Mouse (Mus musculus) forebrain, embryonic 12.5 days (tissue): ENCODE measurements around the gene Rft1. TPM values are rescaled to one million over a fixed set of nuclear protein-coding genes. Genes with fewer than 3 reads are reported as not detected.
A peak's percentile ranks its signal among the peaks of the same experiment; 100 is the strongest.

Source experiments
- ATAC-seq: fragments of 200-750 bp; cut with Nextera tagmentation; 2 replicates; pipeline ENCODE4 v1.8.0; 2017; ENCODE audit warnings: moderate TSS enrichment; ENCODE audit not compliant: low FRiP score
- H3K27ac ChIP-seq: fragments of 300-500 bp; sonication (generic); 2 replicates; pipeline ENCODE4 v1.5.1; 2016; ENCODE audit warnings: mild to moderate bottlenecking
- H3K27me3 ChIP-seq: fragments of 300-500 bp; sonication (generic); 2 replicates; pipeline ENCODE4 v1.6.1; 2016; ENCODE audit warnings: mild to moderate bottlenecking
- H3K36me3 ChIP-seq: fragments of 300-500 bp; sonication (generic); replicated peaks from 2 replicates; pipeline ENCODE4 v1.6.1; 2016; ENCODE audit warnings: mild to moderate bottlenecking
- H3K4me1 ChIP-seq: fragments of 300-500 bp; sonication (generic); 2 replicates; pipeline ENCODE4 v1.6.1; 2016
- H3K4me2 ChIP-seq: fragments of 300-500 bp; sonication (generic); 2 replicates; pipeline ENCODE4 v1.6.1; 2016; ENCODE audit warnings: mild to moderate bottlenecking, moderate library complexity
- H3K4me3 ChIP-seq: fragments of 300-500 bp; sonication (generic); replicated peaks from 2 replicates; pipeline ENCODE4 v1.5.1; 2016; ENCODE audit warnings: mild to moderate bottlenecking
- H3K9ac ChIP-seq: fragments of 300-500 bp; sonication (generic); 2 replicates; pipeline ENCODE4 v1.6.1; 2016; ENCODE audit warnings: mild to moderate bottlenecking
- H3K9me3 ChIP-seq: fragments of 300-500 bp; sonication (generic); 2 replicates; pipeline ENCODE4 v1.6.1; 2016
- WGBS: fragments of 180-500 bp; shearing (Covaris S2); methylation state at CpG from one replicate; pipeline ENCODE4 v1.1.7; 2016; 5-methylcytosine and 5-hydroxymethylcytosine counted together
- polyA plus RNA-seq: library from polyadenylated mRNA; unstranded; fragments of >200 nt; fragmentation: Nextera tagmentation; extraction: Ambion mirVana; gene quantifications from 2 replicates; pipeline ENCODE4 v1.2.1, GENCODE M21; 2016

Gene Rft1
- 10.9 TPM in 2 replicates for polyA plus RNA-seq

- Histone ChIP-seq H3K4me1 (peaks cover 5% of the 10 kb centered on the region), H3K27me3 (no peaks in the 10 kb centered on the region), H3K27ac (peak within 1 kb of the TSS; percentile 76), H3K4me2 (peak within 1 kb of the TSS; percentile 68), H3K9ac (peak within 1 kb of the TSS; percentile 93), H3K36me3 (no peaks in the 10 kb centered on the region; the same call in 1 of the 2 replicates), H3K9me3 (no peaks in the 10 kb centered on the region), H3K4me3 (peak within 1 kb of the TSS; percentile 87)
- 2% methylated on average over 38 of the region's 38 CpGs for WGBS
- ATAC-seq: peak; percentile 96
Measured at GRCm38 (mm10) chr14:30653943-30654659, at the start of gene Rft1. Gene Rft1, plus strand, starts transcription at chr14:30654360.

- Histone ChIP-seq H3K27ac (no peak overlapping the region), H3K9me3 (no peaks in the 10 kb centered on the region), H3K4me1 (no peaks in the 10 kb centered on the region), H3K4me3 (no peak overlapping the region), H3K36me3 (peaks cover 8% of the 10 kb centered on the region), H3K9ac (no peak overlapping the region), H3K4me2 (no peak overlapping the region), H3K27me3 (no peaks in the 10 kb centered on the region)
- WGBS: 89% methylated on average over 5 of the region's 5 CpGs
- ATAC-seq: no peak
Measured at GRCm38 (mm10) chr14:30606817-30607216, 47.3 kb upstream of the Rft1 start.

- no peak overlapping the region for H3K27ac ChIP-seq
- no peak overlapping the region for H3K4me2 ChIP-seq
- 0 out of 2 replicates have a peak, but pooled peaks cover 4% of the 10 kb centered on the region for H3K4me1 ChIP-seq
- WGBS: 89% methylated on average over 4 of the region's 4 CpGs
- ATAC-seq: no peak
- H3K27me3 ChIP-seq: no peaks in the 10 kb centered on the region
- H3K4me3 ChIP-seq: no peak overlapping the region
- H3K36me3 ChIP-seq: peaks cover 4% of the 10 kb centered on the region; the same call in 1 of the 2 replicates
- no peak overlapping the region for H3K9ac ChIP-seq
- no peaks in the 10 kb centered on the region for H3K9me3 ChIP-seq
Measured at GRCm38 (mm10) chr14:30607696-30608095, 46.5 kb upstream of the Rft1 start.

- H3K4me2 ChIP-seq: no peak overlapping the region
- no peak overlapping the region for H3K27ac ChIP-seq
- ATAC-seq: no peak
- peaks cover 4% of the 10 kb centered on the region; the same call in 1 of the 2 replicates for H3K36me3 ChIP-seq
- H3K27me3 ChIP-seq: no peaks in the 10 kb centered on the region
- 94% methylated on average over 6 of the region's 6 CpGs for WGBS
- H3K9me3 ChIP-seq: no peaks in the 10 kb centered on the region
- H3K4me1 ChIP-seq: 0 out of 2 replicates have a peak, but pooled peaks cover 4% of the 10 kb centered on the region
- H3K9ac ChIP-seq: no peak overlapping the region
- H3K4me3 ChIP-seq: no peak overlapping the region
Measured at GRCm38 (mm10) chr14:30608176-30608575, 46.0 kb upstream of the Rft1 start.

- 0 out of 2 replicates have a peak, but pooled peaks cover 4% of the 10 kb centered on the region for H3K4me1 ChIP-seq
- H3K9me3 ChIP-seq: no peaks in the 10 kb centered on the region
- H3K4me2 ChIP-seq: no peak overlapping the region
- H3K9ac ChIP-seq: no peak overlapping the region
- WGBS: 90% methylated on average over 3 of the region's 3 CpGs
- H3K4me3 ChIP-seq: no peak overlapping the region
- no peaks in the 10 kb centered on the region for H3K27me3 ChIP-seq
- H3K27ac ChIP-seq: no peak overlapping the region
- H3K36me3 ChIP-seq: peaks cover 4% of the 10 kb centered on the region; the same call in 1 of the 2 replicates
- ATAC-seq: no peak
Measured at GRCm38 (mm10) chr14:30609499-30609898, 44.7 kb upstream of the Rft1 start.

- no peaks in the 10 kb centered on the region for H3K27me3 ChIP-seq
- no peaks in the 10 kb centered on the region for H3K9me3 ChIP-seq
- no peak overlapping the region for H3K4me2 ChIP-seq
- no peak overlapping the region for H3K9ac ChIP-seq
- no peak overlapping the region for H3K4me3 ChIP-seq
- no peak for ATAC-seq
- H3K27ac ChIP-seq: no peak overlapping the region
- 74% methylated on average over 2 of the region's 2 CpGs for whole genome bisulfite sequencing
- H3K4me1 ChIP-seq: 0 out of 2 replicates have a peak, but pooled peaks cover 4% of the 10 kb centered on the region
- peaks cover 4% of the 10 kb centered on the region; the same call in 1 of the 2 replicates for H3K36me3 ChIP-seq
Measured at GRCm38 (mm10) chr14:30610304-30610703, 43.9 kb upstream of the Rft1 start.

- no peak overlapping the region for H3K4me2 ChIP-seq
- no peak overlapping the region for H3K4me3 ChIP-seq
- H3K4me1 ChIP-seq: 0 out of 2 replicates have a peak, but pooled peaks cover 4% of the 10 kb centered on the region
- H3K27me3 ChIP-seq: no peaks in the 10 kb centered on the region
- no peak overlapping the region for H3K9ac ChIP-seq
- no peaks in the 10 kb centered on the region for H3K9me3 ChIP-seq
- 83% methylated on average over 3 of the region's 3 CpGs for WGBS
- H3K27ac ChIP-seq: no peak overlapping the region
- H3K36me3 ChIP-seq: peaks cover 4% of the 10 kb centered on the region; the same call in 1 of the 2 replicates
- no peak for ATAC-seq
Measured at GRCm38 (mm10) chr14:30610940-30611339, 43.2 kb upstream of the Rft1 start.

- WGBS: 11% methylated on average over 7 of the region's 7 CpGs
- no peak overlapping the region for H3K4me2 ChIP-seq
- ATAC-seq: peak; percentile 61; the same call in 1 of the 2 replicates
- no peaks in the 10 kb centered on the region for H3K9me3 ChIP-seq
- H3K4me1 ChIP-seq: 0 out of 2 replicates have a peak, but pooled peaks cover 4% of the 10 kb centered on the region
- no peak overlapping the region for H3K27ac ChIP-seq
- H3K4me3 ChIP-seq: no peak overlapping the region
- no peaks in the 10 kb centered on the region for H3K36me3 ChIP-seq
- no peaks in the 10 kb centered on the region for H3K27me3 ChIP-seq
- no peak overlapping the region for H3K9ac ChIP-seq
Measured at GRCm38 (mm10) chr14:30612523-30612922, 41.6 kb upstream of the Rft1 start.

- 86% methylated on average over 2 of the region's 2 CpGs for WGBS
- ATAC-seq: no peak
- Histone ChIP-seq H3K27me3 (no peaks in the 10 kb centered on the region), H3K9me3 (no peaks in the 10 kb centered on the region), H3K4me3 (no peak overlapping the region), H3K9ac (no peak overlapping the region), H3K4me1 (0 out of 2 replicates have a peak, but pooled peaks cover 4% of the 10 kb centered on the region), H3K36me3 (no peaks in the 10 kb centered on the region), H3K27ac (no peak overlapping the region), H3K4me2 (no peak overlapping the region)
Measured at GRCm38 (mm10) chr14:30612962-30613715, 41.0 kb upstream of the Rft1 start.

GRCm38 (mm10) chr14:30616751-30617150 is 37.4 kb upstream of the Rft1 start:
- 0 out of 2 replicates have a peak, but pooled peaks cover 4% of the 10 kb centered on the region for H3K4me1 ChIP-seq
- no peak overlapping the region for H3K9ac ChIP-seq
- no peak overlapping the region for H3K4me2 ChIP-seq
- ATAC-seq: no peak
- no peak overlapping the region for H3K4me3 ChIP-seq
- no peak overlapping the region for H3K27ac ChIP-seq
- H3K27me3 ChIP-seq: no peaks in the 10 kb centered on the region
- H3K36me3 ChIP-seq: no peaks in the 10 kb centered on the region
- 85% methylated on average over 2 of the region's 2 CpGs for WGBS
- H3K9me3 ChIP-seq: no peaks in the 10 kb centered on the region

- Histone ChIP-seq H3K27ac (no peak overlapping the region), H3K9ac (no peak overlapping the region), H3K9me3 (no peaks in the 10 kb centered on the region), H3K4me3 (no peak overlapping the region), H3K36me3 (no peaks in the 10 kb centered on the region), H3K4me1 (no peaks in the 10 kb centered on the region), H3K27me3 (no peaks in the 10 kb centered on the region), H3K4me2 (no peak overlapping the region)
- ATAC-seq: no peak
- 96% methylated on average over 2 of the region's 2 CpGs for WGBS
Measured at GRCm38 (mm10) chr14:30618746-30619275, 35.3 kb upstream of the Rft1 start.

GRCm38 (mm10) chr14:30619982-30620578 is 34.1 kb upstream of the Rft1 start:
- no peaks in the 10 kb centered on the region for H3K9me3 ChIP-seq
- H3K27me3 ChIP-seq: peaks cover 7% of the 10 kb centered on the region
- peaks cover 3% of the 10 kb centered on the region; the same call in 1 of the 2 replicates for H3K4me1 ChIP-seq
- H3K4me3 ChIP-seq: no peak overlapping the region
- H3K27ac ChIP-seq: no peak overlapping the region
- H3K9ac ChIP-seq: no peak overlapping the region
- 85% methylated on average over 7 of the region's 7 CpGs for WGBS
- no peak for ATAC-seq
- H3K4me2 ChIP-seq: no peak overlapping the region
- H3K36me3 ChIP-seq: no peaks in the 10 kb centered on the region
